Mouse (Mus musculus) thymus, adult 2 months (tissue): ENCODE measurements around the gene Mafb. TPM values are rescaled to one million over a fixed set of nuclear protein-coding genes. Genes with fewer than 3 reads are reported as not detected.

Source experiments
- DNase-seq: peaks from one replicate; pipeline ENCODE4 v3.0.0; 2021
- H3K27ac ChIP-seq: fragments of 200-500 bp; 2 replicates; pipeline ENCODE4 v1.5.1; 2012; ENCODE audit warnings: low read length, control low read depth; ENCODE audit not compliant: control insufficient read depth, insufficient read depth
- H3K27me3 ChIP-seq: fragments of 200-500 bp; 2 replicates; pipeline ENCODE4 v1.6.1; 2012; ENCODE audit warnings: mild to moderate bottlenecking, low read length, moderate library complexity, mixed read lengths; ENCODE audit not compliant: control insufficient read depth, insufficient read depth
- H3K36me3 ChIP-seq: fragments of 200-500 bp; 2 replicates; pipeline ENCODE4 v1.6.1; 2012; ENCODE audit warnings: mild to moderate bottlenecking, low read length, moderate library complexity; ENCODE audit not compliant: control insufficient read depth, insufficient read depth
- H3K4me1 ChIP-seq: fragments of 200-500 bp; replicated peaks from 2 replicates; pipeline ENCODE4 v1.6.1; 2012; ENCODE audit warnings: low read length; ENCODE audit not compliant: control insufficient read depth, insufficient read depth
- H3K4me3 ChIP-seq: fragments of 200-500 bp; 2 replicates; pipeline ENCODE4 v1.5.1; 2012; ENCODE audit warnings: mild to moderate bottlenecking, low read length, control low read depth, moderate library complexity; ENCODE audit not compliant: control insufficient read depth, insufficient read depth
- CTCF ChIP-seq: fragments of 200-500 bp; IDR thresholded peaks from 2 replicates; pipeline ENCODE4 v1.5.1; 2012; ENCODE audit warnings: mild to moderate bottlenecking, control low read depth, low read length, moderate library complexity, borderline replicate concordance; ENCODE audit not compliant: control insufficient read depth, poor library complexity, insufficient read depth; ENCODE audit errors: extremely low read depth
- POLR2A ChIP-seq: fragments of 200-500 bp; IDR thresholded peaks from 2 replicates; pipeline ENCODE4 v1.6.1; 2012; ENCODE audit warnings: mild to moderate bottlenecking, low read length, control low read depth, moderate library complexity; ENCODE audit not compliant: control insufficient read depth, poor library complexity, insufficient read depth; ENCODE audit errors: extremely low read depth
- WGBS: fragments of 180-500 bp; shearing (Covaris S2); methylation state at CpG from one replicate; pipeline ENCODE4 v1.1.7; 2018; 5-methylcytosine and 5-hydroxymethylcytosine counted together
- polyA plus RNA-seq: library from polyadenylated mRNA; depleted of rRNA; stranded (reverse); fragments of >200 nt; gene quantifications from 2 replicates; pipeline ENCODE4 v1.2.3, GENCODE M21; 2012

Gene Mafb
- polyA plus RNA-seq, 1 experiment: 18.3 TPM

GRCm38 (mm10) chr2:160364128-160364650, 2.7 kb downstream of the Mafb start:
- WGBS: 6% methylated on average over 9 of the region's 9 CpGs
- no peak for DNase-seq
- TF ChIP-seq POLR2A: no peak
- H3K36me3 ChIP-seq: no peaks in the 10 kb centered on the region
- no peak overlapping the region for H3K27ac ChIP-seq
- H3K4me3 ChIP-seq: no peak overlapping the region
- H3K27me3 ChIP-seq: peaks cover 34% of the 10 kb centered on the region
- peaks cover 18% of the 10 kb centered on the region for H3K4me1 ChIP-seq

GRCm38 (mm10) chr2:160363201-160363600, 3.7 kb downstream of the Mafb start:
- H3K4me3 ChIP-seq: no peak overlapping the region
- H3K36me3 ChIP-seq: no peaks in the 10 kb centered on the region
- DNase-seq: no peak
- WGBS: 11% methylated on average over 4 of the region's 4 CpGs
- H3K27me3 ChIP-seq: peaks cover 34% of the 10 kb centered on the region
- peaks cover 18% of the 10 kb centered on the region for H3K4me1 ChIP-seq
- TF ChIP-seq POLR2A (no peak), CTCF (no peak)
- H3K27ac ChIP-seq: no peak overlapping the region

GRCm38 (mm10) chr2:160361442-160362121, 5.3 kb downstream of the Mafb start:
- Histone ChIP-seq H3K4me3 (no peak overlapping the region), H3K27me3 (peaks cover 32% of the 10 kb centered on the region), H3K27ac (no peak overlapping the region), H3K36me3 (no peaks in the 10 kb centered on the region), H3K4me1 (peaks cover 16% of the 10 kb centered on the region)
- 14% methylated on average over 16 of the region's 16 CpGs for WGBS
- DNase-seq: no peak
- no peak for TF ChIP-seq CTCF
- no peak for TF ChIP-seq POLR2A

- WGBS: 19% methylated on average over 8 of the region's 8 CpGs
- peaks cover 26% of the 10 kb centered on the region for H3K27me3 ChIP-seq
These were observed 6.5 kb downstream of the Mafb start for GRCm38 (mm10) chr2:160360234-160360874.

GRCm38 (mm10) chr2:160358896-160359295, 8.0 kb downstream of the Mafb start:
- Histone ChIP-seq H3K27ac (no peak overlapping the region), H3K4me3 (no peak overlapping the region), H3K4me1 (no peaks in the 10 kb centered on the region), H3K27me3 (peaks cover 26% of the 10 kb centered on the region), H3K36me3 (no peaks in the 10 kb centered on the region)
- 12% methylated on average over 4 of the region's 4 CpGs for WGBS
- no peak for DNase-seq
- no peak for TF ChIP-seq CTCF
- no peak for TF ChIP-seq POLR2A

More at GRCm38 (mm10) chr2:160360234-160360874, 6.5 kb downstream of the Mafb start:
- Histone ChIP-seq H3K4me1 (peaks cover 8% of the 10 kb centered on the region), H3K36me3 (no peaks in the 10 kb centered on the region), H3K4me3 (no peak overlapping the region), H3K27ac (no peak overlapping the region)
- DNase-seq: no peak
- no peak for TF ChIP-seq CTCF

- TF ChIP-seq CTCF: no peak
- no peak for TF ChIP-seq POLR2A
- 58% methylated on average over 4 of the region's 4 CpGs for WGBS
- peaks cover 22% of the 10 kb centered on the region for H3K27me3 ChIP-seq
These were observed 9.4 kb downstream of the Mafb start for GRCm38 (mm10) chr2:160357442-160357841.

More at GRCm38 (mm10) chr2:160357442-160357841, 9.4 kb downstream of the Mafb start:
- Histone ChIP-seq H3K4me3 (no peak overlapping the region), H3K4me1 (no peaks in the 10 kb centered on the region), H3K27ac (no peak overlapping the region), H3K36me3 (no peaks in the 10 kb centered on the region)
- DNase-seq: no peak
